9 mouse cellular contexts compared by ENCODE assay signal in genomic region chr11:42181426-42181825, GRCm38 (mm10). TPM values are rescaled to one million over a fixed set of nuclear protein-coding genes. Genes with fewer than 3 reads are reported as not detected.
A peak's percentile ranks its signal among the peaks of the same experiment; 100 is the strongest.
DNase-seq lines count a peak whose midpoint lies in the region; ATAC-seq and TF ChIP-seq lines count a peak whose summit lies in the region.
"Had no signal": no experiment of that assay in that cellular context is flagged by ENCODE, and none has a peak within 500 bp of the region (broad histone marks: within the 10 kb centered on the region; RNA-seq: fewer than 3 reads in every experiment).

No protein-coding gene starts in this region.

- H3K4me1 ChIP-seq in hindbrain, embryonic 16.5 days (ENCODE audit: control insufficient read depth, insufficient read depth, low read depth, low read length) = no peaks in the 10 kb centered on the region
- H3K4me1 ChIP-seq in neural tube, embryonic 12.5 days = no peaks in the 10 kb centered on the region

- H3K4me2 ChIP-seq in hindbrain, embryonic 16.5 days (ENCODE audit: low read length) = peak overlapping the region; percentile 76
- H3K4me2 ChIP-seq in neural tube, embryonic 12.5 days (replicated peaks) = peak overlapping the region; percentile 86

- DNase-seq in left cerebral cortex, adult 2 months (ENCODE audit: extremely low spot score in 1 of 2, low spot score in 2 of 2) = peak; percentile 22 to 26
- DNase-seq in left cerebral cortex, adult 9 months (ENCODE audit: low spot score in 2 of 2) = no peak
- DNase-seq in embryo, embryonic 11 days = peak; percentile 18
- no peak for DNase-seq in urinary bladder, postnatal 10 days (ENCODE audit: low spot score)
- no peak for DNase-seq in spleen, postnatal 14 days (ENCODE audit: low spot score in 2 of 2)
- no peak for DNase-seq in thymus, postnatal 36 days

- H3K27ac ChIP-seq in left cerebral cortex, adult 2 months = peak overlapping the region; percentile 91
- H3K27ac ChIP-seq in hindbrain, embryonic 16.5 days (ENCODE audit: low read depth, low read length) = peak overlapping the region; percentile 86
- no peak overlapping the region for H3K27ac ChIP-seq in neural tube, embryonic 12.5 days

- no peaks in the 10 kb centered on the region for H3K9me3 ChIP-seq in hindbrain, embryonic 16.5 days (ENCODE audit: control insufficient read depth, low read length)
- no peaks in the 10 kb centered on the region for H3K9me3 ChIP-seq in neural tube, embryonic 12.5 days

- H3K4me3 ChIP-seq in left cerebral cortex, adult 2 months = peak overlapping the region; percentile 68
- peak overlapping the region; percentile 61 for H3K4me3 ChIP-seq in hindbrain, embryonic 16.5 days (ENCODE audit: low read length)
- no peak overlapping the region for H3K4me3 ChIP-seq in neural tube, embryonic 12.5 days

- no peak for TF ChIP-seq CTCF in left cerebral cortex, adult 2 months (IDR thresholded peaks at IDR 0.05)

- ATAC-seq in hindbrain, embryonic 16.5 days = peak; percentile 12; the same call in 1 of the 2 replicates
- ATAC-seq in neural tube, embryonic 12.5 days (ENCODE audit: low FRiP score, low read depth) = 0 out of 2 replicates have a peak, but pooled peaks have one; percentile 6

- no peaks in the 10 kb centered on the region for H3K36me3 ChIP-seq in hindbrain, embryonic 16.5 days (ENCODE audit: control insufficient read depth, insufficient read depth, low read length)
- no peaks in the 10 kb centered on the region for H3K36me3 ChIP-seq in neural tube, embryonic 12.5 days

- intact Hi-C loops in left cerebral cortex, adult 2 months (cut with DNase I) = loop anchor here (5.0 to 10.0 kb wide), 7 partner anchors 343 to 1394 kb away; no protein-coding TSS in a partner anchor

- H3K27me3 ChIP-seq in hindbrain, embryonic 16.5 days (replicated peaks; ENCODE audit: control insufficient read depth, insufficient read depth, low read length) = no peaks in the 10 kb centered on the region
- H3K27me3 ChIP-seq in neural tube, embryonic 12.5 days (replicated peaks) = peaks cover 4% of the 10 kb centered on the region; the same call in 1 of the 2 replicates

- H3K9ac ChIP-seq in hindbrain, embryonic 16.5 days (ENCODE audit: low read depth, low read length) = peak overlapping the region; percentile 77
- no peak overlapping the region for H3K9ac ChIP-seq in neural tube, embryonic 12.5 days

- 18% methylated on average over 5 of the region's 5 CpGs for WGBS in hindbrain, embryonic 16.5 days
- WGBS in neural tube, embryonic 12.5 days = 25% methylated on average over 5 of the region's 5 CpGs

RNA-seq across cellular contexts. Expression of gene Gabra1, which starts 1.3 kb away (rescaled TPM):
- total RNA-seq in left cerebral cortex, adult 2 months (2021) = 100 to 1,000 TPM; 623 to 651 TPM
- polyA plus RNA-seq in hindbrain, embryonic 16.5 days (2015; fragmentation: Nextera tagmentation; extraction: Ambion mirVana) = 24.2 and 24.8 TPM in 2 replicates
- 0.68 and 1.3 TPM in 2 replicates for polyA plus RNA-seq in neural tube, embryonic 12.5 days (2016; fragmentation: Nextera tagmentation; extraction: Ambion mirVana)
- total RNA-seq: hematopoietic stem cell, adult 5-6 weeks had no signal

Comparison
In these comparisons a context has a peak if more than half of its experiments do, and no peak if none do; other contexts are left out.
1. DNase-seq: peak in left cerebral cortex, adult 2 months (2 of 2) and embryo, embryonic 11 days (single experiment); none in left cerebral cortex, adult 9 months (0 of 2), urinary bladder, postnatal 10 days (single experiment), spleen, postnatal 14 days (0 of 2) and thymus, postnatal 36 days (0 of 2).
2. RNA of gene Gabra1, which starts 1.3 kb away (polyA plus RNA-seq): 24.2 to 24.8 TPM in hindbrain, embryonic 16.5 days; 0.68 to 1.3 TPM in neural tube, embryonic 12.5 days; every median in the first group is over 10 times any median in the second.